Mouse (Mus musculus): Measurements from ENCODE around the gene Pecam1.
"Not testable (repeated sequence)": the region's sequence is repeated elsewhere in the genome, so short reads cannot be mapped to it uniquely, and the experiment has no call there.

The Pecam1 gene

DNA sequence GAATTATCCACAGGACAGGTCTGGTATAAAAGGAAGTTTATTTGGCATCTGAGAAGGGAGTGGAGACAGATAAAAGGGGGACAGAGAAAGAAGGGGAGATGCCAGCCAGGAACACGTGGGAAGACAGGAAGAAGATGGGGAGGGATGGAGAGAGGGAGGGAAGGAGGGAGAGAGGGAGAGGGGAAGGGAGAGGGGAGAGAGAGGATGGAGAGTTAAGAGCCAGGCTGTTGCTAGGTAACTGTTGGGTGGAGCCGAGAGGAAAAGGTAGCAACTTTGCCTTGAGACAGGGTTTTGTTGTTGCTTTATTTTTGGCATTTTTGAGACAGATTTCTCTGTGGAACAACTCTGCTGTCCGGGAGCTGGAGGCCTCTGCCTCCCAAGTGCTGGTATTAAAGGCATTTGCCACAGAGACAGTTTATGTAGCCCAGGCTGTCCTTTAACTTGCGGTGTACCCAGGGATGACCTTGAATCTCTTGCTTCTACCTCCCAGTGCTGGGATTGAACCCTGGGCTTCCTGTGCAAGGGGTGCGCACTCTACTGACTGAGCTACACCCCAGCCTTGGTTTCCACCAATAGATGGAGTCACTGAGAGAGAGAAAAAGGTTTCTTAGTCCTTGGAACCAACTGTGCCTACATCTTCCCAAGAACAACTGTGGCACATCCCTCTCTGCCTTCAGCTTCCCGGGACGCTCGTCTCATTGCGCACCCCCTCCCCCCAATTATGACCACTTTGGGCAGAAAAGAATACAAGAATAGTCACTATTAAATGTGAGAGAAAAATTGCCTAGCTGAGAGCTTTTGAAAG lies 111.7 kb downstream of the Pecam1 start:
- no peak for DNase-seq (ENCODE audit: extremely low read depth, insufficient read length, low spot score)

DNA sequence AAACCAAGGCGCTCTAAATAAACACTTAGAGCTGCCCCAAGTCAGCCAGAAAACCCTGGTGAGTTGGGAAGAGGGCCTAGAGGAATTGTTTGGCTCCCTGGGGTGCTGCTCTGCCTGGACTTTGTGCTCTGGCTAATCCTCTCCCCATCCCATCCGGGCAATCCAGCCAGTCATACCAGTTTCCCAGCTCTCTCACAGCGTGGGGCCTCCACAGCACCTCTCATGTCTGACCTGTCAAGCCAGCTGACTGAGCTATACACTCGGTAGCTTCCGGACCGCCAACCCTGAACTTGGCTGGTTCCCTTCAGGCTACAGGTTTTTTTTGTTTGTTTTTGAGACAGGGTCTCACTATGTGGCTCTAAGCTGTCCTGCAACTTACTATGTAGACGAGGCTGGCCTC lies 112.7 kb downstream of the Pecam1 start:
- DNase-seq (ENCODE audit: extremely low read depth, insufficient read length, low spot score), result no peak

DNA sequence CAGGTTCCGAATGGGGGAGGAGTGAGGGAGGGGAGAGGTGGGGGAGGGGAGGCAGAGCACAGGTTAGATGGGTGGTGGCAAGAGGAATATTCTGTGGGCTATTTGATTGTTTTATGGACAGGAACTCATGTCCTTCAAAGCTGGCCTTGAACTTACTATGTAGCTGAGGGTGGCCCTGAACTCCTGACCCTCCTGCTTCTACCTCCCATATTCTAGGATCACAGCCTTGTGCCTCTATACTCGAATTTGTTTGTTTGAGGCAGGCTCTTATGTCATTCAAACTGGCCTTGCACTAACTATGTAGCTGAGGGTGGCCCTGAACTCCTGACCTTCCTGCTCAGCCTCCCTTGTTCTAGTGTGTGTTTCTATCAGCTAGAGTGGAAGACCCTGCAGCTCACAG lies 114.5 kb downstream of the Pecam1 start:
- DNase-seq (ENCODE audit: extremely low read depth, insufficient read length, low spot score), result no peak

DNA sequence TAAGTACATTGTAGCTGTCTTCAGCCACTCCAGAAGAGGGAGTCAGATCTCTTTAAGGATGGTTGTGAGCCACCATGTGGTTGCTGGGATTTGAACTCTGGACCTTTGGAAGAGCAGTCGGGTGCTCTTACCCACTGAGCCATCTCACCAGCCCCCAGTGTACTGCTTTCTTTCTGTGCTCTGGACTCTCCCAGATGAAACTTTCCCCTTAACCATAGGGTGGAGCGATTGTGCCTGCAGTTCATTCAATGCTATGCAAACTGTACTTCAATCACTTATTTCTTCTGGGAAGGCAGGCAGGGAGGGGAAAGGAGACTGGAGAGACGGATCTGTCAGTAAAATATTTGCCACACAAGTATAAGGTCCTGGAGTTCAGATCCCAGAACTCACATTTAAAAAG lies 116.3 kb downstream of the Pecam1 start:
- not testable (repeated sequence) for DNase-seq (ENCODE audit: extremely low read depth, insufficient read length, low spot score)

DNA sequence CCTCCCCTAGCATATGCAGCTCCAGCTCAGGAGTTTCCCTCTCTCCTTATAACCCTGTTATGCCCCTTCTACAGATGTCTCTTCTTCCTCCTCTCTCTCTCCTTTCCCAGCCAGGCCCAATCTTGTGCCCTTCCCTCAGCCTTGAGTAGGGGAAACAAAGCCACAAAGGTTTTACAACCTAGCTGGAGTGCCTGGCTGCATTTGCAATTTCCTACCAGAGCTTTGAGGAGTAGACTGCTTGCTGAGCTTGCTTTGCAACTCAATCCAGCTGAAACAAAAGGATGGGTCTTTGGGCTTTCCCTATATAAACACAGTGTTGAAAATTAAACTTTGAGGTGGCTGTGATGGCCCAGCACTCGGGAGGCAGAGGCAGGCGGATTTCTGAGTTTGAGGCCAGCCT lies 117.0 kb downstream of the Pecam1 start:
- no peak for DNase-seq (ENCODE audit: extremely low read depth, insufficient read length, low spot score)

DNA sequence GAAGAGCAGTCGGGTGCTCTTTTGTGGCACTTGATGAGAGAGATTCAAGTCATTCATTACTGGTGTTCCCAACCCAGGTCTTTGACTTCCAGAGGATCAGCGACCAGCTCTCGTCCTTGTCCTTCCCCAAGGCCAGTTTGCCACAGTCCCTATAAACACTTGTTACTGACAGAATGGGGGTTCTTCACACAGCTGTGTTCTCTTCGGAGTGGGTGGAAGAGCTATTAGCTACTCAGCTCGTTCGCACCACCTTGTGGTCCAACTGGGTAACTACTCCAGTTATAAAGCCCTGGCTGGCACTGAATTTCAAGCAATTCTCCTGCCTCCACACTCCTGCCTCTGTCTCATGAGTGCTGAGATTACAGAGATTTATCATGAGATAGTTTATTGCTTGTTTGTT lies 122.7 kb downstream of the Pecam1 start:
- peak; percentile 32 for DNase-seq (ENCODE audit: extremely low read depth, insufficient read length, low spot score)

DNA sequence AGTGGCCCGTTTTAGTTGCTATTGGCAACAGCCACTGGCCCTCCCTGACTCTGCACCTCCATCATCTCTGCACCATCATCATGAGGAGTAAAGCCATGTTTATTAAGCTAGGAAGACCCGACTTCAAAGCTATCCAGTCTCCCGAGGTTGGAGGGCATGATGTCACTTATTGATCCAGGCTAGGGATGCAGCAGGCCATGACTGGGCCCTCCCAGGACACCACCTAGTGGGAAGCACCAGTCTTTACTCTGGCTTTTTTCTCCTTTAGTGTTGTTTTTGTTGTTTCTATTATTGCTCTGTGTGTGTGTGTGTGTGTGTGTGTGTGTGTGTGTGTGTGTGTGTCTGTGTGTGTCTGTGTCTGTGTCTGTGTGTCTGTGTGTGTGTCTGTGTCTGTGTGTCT lies 124.9 kb downstream of the Pecam1 start:
- DNase-seq (ENCODE audit: extremely low read depth, insufficient read length, low spot score), result no peak

DNA sequence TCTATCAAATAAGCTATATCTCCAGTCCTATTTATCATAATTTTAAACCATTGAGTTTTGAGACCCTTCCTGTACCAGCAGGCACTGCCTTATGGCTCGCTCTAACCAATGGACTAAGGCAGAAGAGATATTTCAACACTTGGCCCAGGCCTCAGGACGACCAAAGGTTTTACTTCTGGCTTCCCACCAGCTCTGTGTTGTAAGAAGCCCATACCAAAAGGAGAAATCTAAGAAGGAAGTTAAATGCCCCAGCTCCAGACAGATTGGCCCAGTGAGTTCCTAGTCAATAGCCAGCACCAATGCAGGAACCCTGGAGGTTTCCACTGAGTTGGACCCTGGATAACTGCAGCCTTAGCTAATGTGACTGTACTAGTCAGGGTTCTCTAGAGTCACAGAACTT lies 126.8 kb downstream of the Pecam1 start:
- DNase-seq (ENCODE audit: extremely low read depth, insufficient read length, low spot score), result no peak

DNA sequence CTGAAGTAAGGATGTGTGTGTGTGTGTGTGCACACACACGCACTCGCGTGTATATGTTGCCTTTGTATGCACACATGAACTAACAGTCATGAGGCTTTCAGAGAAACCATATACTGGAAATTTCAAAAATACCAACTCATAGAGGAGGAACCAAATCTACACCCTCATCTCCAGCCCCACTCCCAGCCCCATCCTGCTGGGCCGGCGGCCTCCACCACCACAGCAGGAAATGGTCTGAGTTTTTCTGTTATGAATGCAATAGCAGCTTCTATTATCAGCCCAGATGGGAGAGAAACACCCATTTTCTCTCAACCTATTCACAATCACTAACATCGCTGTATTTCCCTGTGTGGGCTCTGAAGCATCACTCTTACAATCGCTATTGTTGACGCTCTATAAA lies 128.4 kb downstream of the Pecam1 start:
- DNase-seq (ENCODE audit: extremely low read depth, insufficient read length, low spot score), result no peak

DNA sequence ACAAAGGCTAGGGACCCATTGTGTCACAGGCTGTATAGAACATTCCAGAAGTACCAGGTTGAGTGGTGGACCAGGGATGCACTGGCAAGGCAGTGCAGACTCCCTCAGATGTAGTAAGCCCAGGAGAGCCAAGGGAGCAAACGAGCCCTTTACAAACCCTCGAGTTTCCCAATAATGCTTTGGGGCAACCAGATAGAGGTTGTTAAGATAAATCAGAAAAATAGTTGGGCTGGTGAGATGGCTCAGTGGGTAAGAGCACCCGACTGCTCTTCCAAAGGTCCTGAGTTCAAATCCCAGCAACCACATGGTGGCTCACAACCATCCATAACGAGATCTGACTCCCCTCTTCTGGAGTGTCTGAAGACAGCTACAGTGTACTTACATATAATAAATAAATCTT lies 131.7 kb downstream of the Pecam1 start:
- not testable (repeated sequence) for DNase-seq (ENCODE audit: extremely low read depth, insufficient read length, low spot score)

DNA sequence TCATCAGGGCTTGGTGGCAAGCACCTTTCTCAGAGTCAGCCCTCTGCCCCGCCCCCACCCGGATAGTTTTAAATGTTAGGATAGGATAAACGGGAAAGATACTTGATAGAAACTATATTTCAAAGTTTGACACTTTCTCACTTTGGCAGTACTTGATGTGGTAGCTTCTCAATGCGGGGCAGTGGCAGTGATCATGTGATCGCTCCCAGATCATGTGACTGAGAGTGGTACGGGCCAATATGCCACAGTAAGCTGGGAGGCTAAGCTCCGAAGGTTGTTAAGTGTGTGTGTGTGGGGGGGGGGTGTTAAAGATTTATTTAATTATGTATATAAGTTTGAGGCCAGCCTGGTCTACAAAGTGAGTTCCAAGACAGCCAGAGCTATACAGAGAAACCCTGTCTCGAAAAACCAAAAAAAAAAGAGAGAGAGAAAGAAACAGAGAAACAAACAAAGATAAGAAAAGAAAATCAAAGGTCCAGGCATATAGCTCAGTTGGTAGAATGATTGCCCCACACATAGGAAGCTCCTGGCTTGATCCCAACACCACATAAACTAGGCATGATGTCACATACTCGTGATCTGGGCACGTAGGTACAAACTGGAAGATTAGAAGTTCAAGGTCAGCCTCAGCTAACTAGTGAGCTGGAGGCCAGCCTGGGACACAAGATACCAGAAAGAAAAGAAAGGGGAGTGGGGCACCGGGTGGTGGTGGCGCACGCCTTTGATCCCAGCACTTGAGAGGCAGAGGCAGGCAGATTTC lies 132.4 kb downstream of the Pecam1 start:
- no peak for DNase-seq (ENCODE audit: extremely low read depth, insufficient read length, low spot score)

DNA sequence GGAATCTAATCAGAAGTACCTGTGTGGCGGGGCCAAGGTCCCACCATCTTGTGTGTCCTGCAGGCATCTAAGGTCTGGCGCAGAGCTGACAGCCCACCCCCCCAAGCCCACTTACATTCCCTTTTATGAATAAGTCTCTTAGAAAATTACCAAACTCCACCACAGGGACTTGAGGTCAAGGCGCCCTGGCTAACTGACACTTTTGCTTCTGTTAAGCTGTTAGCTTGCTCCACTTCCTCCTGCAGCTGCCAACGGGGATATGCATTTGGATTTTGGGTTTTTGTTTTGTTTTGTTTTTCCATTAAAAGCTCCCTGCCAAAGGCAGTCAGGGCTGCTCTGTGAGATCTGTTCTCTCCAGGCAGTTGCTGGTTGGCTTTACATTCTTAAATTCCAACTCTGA lies 134.9 kb downstream of the Pecam1 start:
- no peak for DNase-seq (ENCODE audit: extremely low read depth, insufficient read length, low spot score)

DNA sequence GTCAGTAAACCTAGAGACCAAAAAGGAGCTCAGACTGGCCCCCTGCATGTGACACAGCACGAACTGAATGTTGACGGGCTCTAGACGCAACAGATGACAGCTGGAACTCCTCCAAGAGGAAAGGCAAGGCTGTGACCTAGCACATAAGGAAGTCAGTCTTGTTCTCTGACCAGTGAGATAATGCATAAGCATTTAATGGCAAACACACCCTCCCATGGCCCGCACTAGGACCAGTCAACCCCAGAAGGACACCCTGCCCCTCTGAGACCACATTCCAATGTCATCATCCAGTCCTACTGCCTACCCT lies 136.1 kb downstream of the Pecam1 start:
- DNase-seq (ENCODE audit: extremely low read depth, insufficient read length, low spot score), result no peak

DNA sequence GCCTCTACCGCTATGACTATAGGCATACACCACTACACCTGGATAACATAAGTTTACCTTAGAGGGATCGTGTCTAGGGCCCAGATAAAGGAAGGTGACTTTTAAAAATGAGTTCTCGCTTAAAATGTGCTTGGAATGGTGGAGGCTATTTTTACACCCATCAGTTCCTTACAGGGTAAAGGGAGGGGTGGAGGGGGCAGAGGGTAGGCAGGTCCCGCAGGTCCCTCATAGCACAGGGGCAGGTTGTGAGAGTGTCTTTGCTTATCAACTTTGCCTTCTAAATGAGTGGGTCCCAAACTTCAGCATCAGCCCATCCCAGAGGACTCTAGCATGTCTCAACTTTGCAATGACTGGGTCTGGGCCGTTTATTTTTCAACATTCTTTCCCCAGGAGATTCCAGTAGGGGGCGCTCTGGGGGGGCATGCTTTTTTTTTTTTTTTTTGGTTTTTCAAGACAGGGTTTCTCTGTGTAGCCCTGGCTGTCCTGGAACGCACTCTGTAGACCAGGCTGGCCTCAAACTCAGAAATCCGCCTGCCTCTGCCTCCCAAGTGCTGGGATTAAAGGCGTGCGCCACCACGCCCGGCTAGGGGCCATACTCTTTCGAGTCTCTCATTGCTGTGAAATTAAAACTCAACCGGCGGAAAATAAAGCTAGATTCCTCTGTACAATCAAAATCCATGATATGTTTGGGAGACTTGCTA lies 136.6 kb downstream of the Pecam1 start:
- no peak for DNase-seq (ENCODE audit: extremely low read depth, insufficient read length, low spot score)

DNA sequence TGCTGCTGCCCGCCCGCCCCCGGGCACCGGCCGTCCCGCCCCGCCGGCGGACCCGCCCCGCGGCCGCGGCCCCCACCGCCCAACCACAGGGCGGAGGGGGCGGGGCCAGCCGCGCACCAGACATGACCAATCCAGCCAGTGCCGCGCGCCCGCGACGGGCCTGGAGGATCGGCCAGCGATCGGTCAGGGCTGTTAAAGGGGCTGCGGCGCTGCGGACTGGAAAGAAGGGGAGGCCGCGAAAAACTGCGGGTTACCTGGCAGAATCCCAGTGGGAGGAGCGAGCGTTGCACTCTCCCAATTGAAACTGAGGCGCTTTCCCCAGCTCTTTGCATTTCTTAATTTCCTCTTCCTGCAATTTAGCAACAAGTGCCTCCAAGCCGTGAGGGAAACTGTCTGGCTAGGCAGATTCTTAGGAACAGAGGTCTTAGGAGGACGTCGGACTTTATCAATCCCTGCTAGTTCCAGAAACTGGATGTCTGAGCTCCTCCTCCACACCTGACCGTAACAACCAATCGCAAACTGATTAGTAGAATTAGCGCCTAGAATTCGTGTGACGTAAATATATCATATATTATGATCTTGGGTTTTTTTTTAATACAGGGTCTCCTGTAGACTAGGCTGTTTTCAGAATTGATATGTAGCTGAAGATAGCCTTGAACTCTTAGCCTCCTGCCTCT lies 137.3 kb downstream of the Pecam1 start, which contains the start of gene Tex2:
Tex2 (minus strand) TSS at position 463 of the 677 bp plus-strand sequence.
- peak; percentile 95 for DNase-seq (ENCODE audit: extremely low read depth, insufficient read length, low spot score)

DNA sequence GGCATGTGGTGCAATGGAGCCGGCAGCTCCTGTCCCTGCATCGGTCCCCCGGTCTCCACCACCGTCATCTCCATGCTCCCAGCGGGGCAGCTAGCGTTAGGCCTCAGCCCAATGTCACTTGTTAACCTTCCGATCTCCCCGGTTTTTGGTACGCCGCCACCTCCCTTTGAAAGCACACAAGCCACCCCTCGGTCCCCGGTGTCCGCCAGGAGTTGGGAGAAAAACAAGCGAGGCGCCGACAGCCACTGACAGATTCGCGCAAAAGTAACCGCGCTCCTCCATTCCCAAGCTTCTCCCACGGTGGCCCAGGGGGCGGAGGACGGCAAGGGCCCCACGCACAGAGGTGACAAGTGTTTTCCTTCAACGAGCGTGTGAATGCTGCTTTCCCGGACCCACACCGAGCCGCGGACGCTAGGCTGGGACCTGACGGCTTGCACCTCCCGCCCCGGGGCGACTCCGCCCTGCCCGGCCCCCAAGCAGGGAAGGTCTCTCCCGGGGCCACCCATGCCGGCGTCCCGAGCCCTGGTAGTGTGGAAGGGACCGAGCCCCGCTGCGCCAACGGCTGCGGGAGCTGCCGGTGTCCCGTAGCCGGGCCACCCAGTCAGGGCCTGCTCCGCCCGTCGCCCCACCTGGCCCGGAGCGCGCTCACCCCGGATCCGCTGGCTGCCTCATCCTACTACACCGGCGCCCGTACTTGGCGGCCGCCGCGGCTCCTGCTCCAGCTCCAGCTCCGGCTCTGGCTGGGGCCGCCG lies 138.0 kb downstream of the Pecam1 start:
- DNase-seq (ENCODE audit: extremely low read depth, insufficient read length, low spot score), result peak; percentile 82

DNA sequence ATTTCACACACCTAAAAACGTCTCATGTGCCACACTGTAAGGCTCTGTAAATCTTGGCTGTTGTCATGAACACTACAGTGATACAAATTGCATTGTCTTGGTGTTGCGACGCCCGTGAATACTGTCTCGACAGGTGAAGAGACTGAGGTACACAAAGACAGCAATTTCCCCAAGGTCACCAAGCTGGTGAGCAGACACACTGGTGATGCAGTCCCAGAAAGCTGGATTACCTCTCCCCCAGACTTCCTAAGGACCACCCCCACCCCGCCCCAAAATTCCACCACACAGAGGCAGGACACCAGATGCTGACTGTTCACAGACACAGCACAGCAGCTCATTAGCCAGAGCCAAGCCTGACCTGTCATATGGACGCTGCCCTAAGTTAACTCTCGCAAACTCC lies 140.7 kb downstream of the Pecam1 start:
- DNase-seq (ENCODE audit: extremely low read depth, insufficient read length, low spot score), result no peak

DNA sequence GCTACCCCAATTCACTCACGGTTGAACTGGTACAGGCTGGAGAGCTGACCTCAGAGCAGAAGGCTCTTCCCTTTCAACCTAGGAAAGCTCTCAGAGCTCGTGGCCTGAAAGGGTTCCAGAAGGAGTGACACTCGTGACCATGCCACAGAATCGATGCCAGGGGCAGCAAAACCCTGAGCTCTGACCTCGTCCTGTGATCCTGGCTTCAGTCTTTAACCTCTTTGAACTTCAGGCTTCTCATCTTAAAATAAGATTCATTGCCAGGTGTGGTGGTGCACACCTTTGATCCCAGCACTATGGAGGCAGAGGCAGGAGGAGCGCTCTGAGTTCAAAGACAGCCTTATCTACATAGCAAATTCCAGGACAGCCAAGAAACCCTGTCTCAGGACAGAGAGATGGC lies 143.1 kb downstream of the Pecam1 start:
- DNase-seq (ENCODE audit: extremely low read depth, insufficient read length, low spot score), result no peak

DNA sequence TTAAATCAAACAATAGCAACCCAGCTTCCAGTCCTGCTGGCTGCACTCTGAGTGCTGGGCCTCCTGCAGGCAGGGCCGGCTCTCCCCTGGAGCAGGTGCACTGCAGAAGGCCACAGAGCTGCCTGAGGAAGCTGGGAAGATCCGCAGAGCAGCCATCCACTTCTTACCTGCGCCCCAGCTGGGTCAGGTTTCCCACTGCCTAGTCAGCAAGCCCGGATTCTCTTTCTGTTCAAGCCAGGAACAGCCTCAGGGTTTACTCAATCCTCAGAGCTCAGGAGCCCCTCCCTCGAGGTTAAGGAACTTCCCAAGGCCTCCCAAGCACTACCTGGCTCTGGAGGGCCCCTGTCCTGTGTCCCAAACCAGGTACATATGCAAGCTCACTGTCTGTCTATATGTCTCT lies 144.4 kb downstream of the Pecam1 start:
- no peak for DNase-seq (ENCODE audit: extremely low read depth, insufficient read length, low spot score)

Measured in 3134 (cell line).